Mouse (Mus musculus) MEL (cell line): ENCODE results near the gene C5ar2. TPM values are rescaled to one million over a fixed set of nuclear protein-coding genes. Genes with fewer than 3 reads are reported as not detected.

Experiments
- DNase-seq: peaks from one replicate; pipeline ENCODE4 v3.0.0; 2011; ENCODE audit warnings: low read depth, low spot score
- H3K27ac ChIP-seq: 2 replicates; pipeline ENCODE4 v1.5.1; 2012; ENCODE audit warnings: low read depth, mild to moderate bottlenecking, control low read depth, low read length, moderate library complexity; ENCODE audit not compliant: control insufficient read depth
- H3K27me3 ChIP-seq, 2 experiments: fragments of 150-350 bp in 1 of 2; sonication (generic) in 1 of 2; 2 replicates each; pipeline ENCODE4 v1.6.1; 2012; ENCODE audit warnings: low read length in 2 of 2, mild to moderate bottlenecking in 2 of 2, improper control_type of control experiment in 1 of 2, moderate library complexity in 1 of 2; ENCODE audit not compliant: insufficient read depth in 2 of 2, control insufficient read depth in 1 of 2
- H3K36me3 ChIP-seq, 2 experiments: 2 replicates each; pipeline ENCODE4 v1.6.1; 2012 to 2014; ENCODE audit warnings: low read length in 2 of 2, improper control_type of control experiment in 1 of 2, inconsistent platforms in 1 of 2, mild to moderate bottlenecking in 1 of 2; ENCODE audit not compliant: insufficient read depth in 2 of 2, control insufficient read depth in 1 of 2
- H3K4me1 ChIP-seq, 2 experiments: fragments of 150-350 bp in 1 of 2; sonication (generic) in 1 of 2; 2 replicates each; pipeline ENCODE4 v1.6.1; 2012; ENCODE audit warnings: low read length in 2 of 2, improper control_type of control experiment in 1 of 2, mild to moderate bottlenecking in 1 of 2; ENCODE audit not compliant: insufficient read depth in 2 of 2, control insufficient read depth in 1 of 2
- H3K4me3 ChIP-seq, 2 experiments: fragments of 150-350 bp in 1 of 2; sonication (generic) in 1 of 2; 2 replicates each; pipeline ENCODE4 v1.5.1; 2012; ENCODE audit warnings: low read depth in 2 of 2, low read length in 2 of 2, mild to moderate bottlenecking in 2 of 2, moderate library complexity in 2 of 2, control low read depth in 1 of 2, improper control_type of control experiment in 1 of 2; ENCODE audit not compliant: control insufficient read depth in 1 of 2, insufficient read depth in 1 of 2
- H3K79me2 ChIP-seq: 2 replicates; pipeline ENCODE4 v1.6.1; 2012; ENCODE audit warnings: mild to moderate bottlenecking, low read length, moderate library complexity; ENCODE audit not compliant: control insufficient read depth, poor library complexity, insufficient read depth
- H3K9ac ChIP-seq: 2 replicates; pipeline ENCODE4 v1.6.1; 2012; ENCODE audit warnings: low read depth, mild to moderate bottlenecking, control low read depth, low read length, moderate library complexity; ENCODE audit not compliant: control insufficient read depth, poor library complexity, severe bottlenecking
- H3K9me3 ChIP-seq: fragments of 150-350 bp; sonication (generic); replicated peaks from 2 replicates; pipeline ENCODE4 v1.6.1; 2012; ENCODE audit warnings: mild to moderate bottlenecking, low read length, improper control_type of control experiment, moderate library complexity; ENCODE audit not compliant: insufficient read depth
- BHLHE40 ChIP-seq: IDR thresholded peaks from 2 replicates; pipeline ENCODE4 v1.6.1; 2012; ENCODE audit warnings: low read depth, mild to moderate bottlenecking, inconsistent platforms, low read length, improper control_type of control experiment, borderline replicate concordance
- CHD1 ChIP-seq: IDR thresholded peaks from 2 replicates; pipeline ENCODE4 v1.6.1; 2012; ENCODE audit warnings: low read depth, mild to moderate bottlenecking, inconsistent platforms, low read length, improper control_type of control experiment
- CHD2 ChIP-seq: IDR thresholded peaks from 2 replicates; pipeline ENCODE4 v1.6.1; 2011; ENCODE audit warnings: low read length, improper control_type of control experiment
- E2F4 ChIP-seq: IDR thresholded peaks from 2 replicates; pipeline ENCODE4 v1.6.1; 2011; ENCODE audit warnings: low read depth, low read length, improper control_type of control experiment, borderline replicate concordance
- ELF1 ChIP-seq: IDR thresholded peaks from 2 replicates; pipeline ENCODE4 v1.6.1; 2014; ENCODE audit warnings: low read depth, mild to moderate bottlenecking, inconsistent platforms, low read length, improper control_type of control experiment, moderate library complexity
- EP300 ChIP-seq, 2 experiments: IDR thresholded peaks; 2 replicates each; pipeline ENCODE4 v1.6.1; 2011; ENCODE audit warnings: improper control_type of control experiment in 2 of 2, low read length in 2 of 2, low read depth in 1 of 2, mild to moderate bottlenecking in 1 of 2
- ETS1 ChIP-seq: IDR thresholded peaks from 2 replicates; pipeline ENCODE4 v1.6.1; 2012; ENCODE audit warnings: low read depth, mild to moderate bottlenecking, inconsistent platforms, low read length, improper control_type of control experiment, moderate library complexity
- GABPA ChIP-seq: IDR thresholded peaks from 2 replicates; pipeline ENCODE4 v1.6.1; 2012; ENCODE audit warnings: low read depth, mild to moderate bottlenecking, inconsistent platforms, low read length, improper control_type of control experiment, moderate library complexity
- GATA1 ChIP-seq: IDR thresholded peaks from 2 replicates; pipeline ENCODE4 v1.6.1; 2011; ENCODE audit warnings: low read depth, low read length, improper control_type of control experiment
- HCFC1 ChIP-seq: IDR thresholded peaks from 2 replicates; pipeline ENCODE4 v1.6.1; 2012; ENCODE audit warnings: low read depth, mild to moderate bottlenecking, inconsistent platforms, low read length, improper control_type of control experiment, moderate library complexity
- KAT2A ChIP-seq: conservative IDR thresholded peaks from 2 replicates; pipeline ENCODE4 v1.6.1; 2012; ENCODE audit warnings: low read depth, low read length, improper control_type of control experiment, inconsistent platforms
- MAX ChIP-seq: IDR thresholded peaks from 2 replicates; pipeline ENCODE4 v1.6.1; 2011; ENCODE audit warnings: low read length, improper control_type of control experiment
- MAZ ChIP-seq: IDR thresholded peaks from 2 replicates; pipeline ENCODE4 v1.6.1; 2012; ENCODE audit warnings: low read depth, mild to moderate bottlenecking, inconsistent platforms, low read length, improper control_type of control experiment
- MEF2A ChIP-seq: IDR thresholded peaks from 2 replicates; pipeline ENCODE4 v1.6.1; 2014; ENCODE audit warnings: low read depth, mild to moderate bottlenecking, inconsistent platforms, low read length, improper control_type of control experiment; ENCODE audit not compliant: poor library complexity, insufficient replicate concordance, severe bottlenecking; ENCODE audit errors: extremely low read depth
- MXI1 ChIP-seq: IDR thresholded peaks from 2 replicates; pipeline ENCODE4 v1.6.1; 2011; ENCODE audit warnings: mild to moderate bottlenecking, low read depth, low read length, improper control_type of control experiment
- MYB ChIP-seq: IDR thresholded peaks from 2 replicates; pipeline ENCODE4 v1.6.1; 2011; ENCODE audit warnings: mild to moderate bottlenecking, low read depth, low read length, improper control_type of control experiment
- MYC ChIP-seq: IDR thresholded peaks from 2 replicates; pipeline ENCODE4 v1.6.1; 2011; ENCODE audit warnings: low read depth, mild to moderate bottlenecking, low read length, improper control_type of control experiment, moderate library complexity
- POLR2A ChIP-seq, 2 experiments: IDR thresholded peaks; 2 replicates each; pipeline ENCODE4 v1.6.1; 2011 to 2012; ENCODE audit warnings: low read length in 2 of 2, mild to moderate bottlenecking in 2 of 2, control low read depth in 1 of 2, improper control_type of control experiment in 1 of 2, low read depth in 1 of 2, moderate library complexity in 1 of 2; ENCODE audit not compliant: control insufficient read depth in 1 of 2, insufficient read depth in 1 of 2, poor library complexity in 1 of 2
- POLR2AphosphoS2 ChIP-seq: IDR thresholded peaks from 2 replicates; pipeline ENCODE4 v1.6.1; 2011; ENCODE audit warnings: low read length, improper control_type of control experiment
- POLR2AphosphoS5 ChIP-seq: IDR thresholded peaks from 2 replicates; pipeline ENCODE4 v1.6.1; 2012; ENCODE audit warnings: low read depth, borderline replicate concordance, mild to moderate bottlenecking, inconsistent platforms, low read length, moderate library complexity, mixed read lengths
- RAD21 ChIP-seq: IDR thresholded peaks from 2 replicates; pipeline ENCODE4 v1.6.1; 2011; ENCODE audit warnings: mild to moderate bottlenecking, low read depth, low read length, improper control_type of control experiment
- RCOR1 ChIP-seq: IDR thresholded peaks from 2 replicates; pipeline ENCODE4 v1.6.1; 2012; ENCODE audit warnings: low read depth, mild to moderate bottlenecking, inconsistent platforms, low read length, improper control_type of control experiment
- SIN3A ChIP-seq: IDR thresholded peaks from 2 replicates; pipeline ENCODE4 v1.6.1; 2012; ENCODE audit warnings: low read length, improper control_type of control experiment, inconsistent platforms
- SMC3 ChIP-seq: IDR thresholded peaks from 2 replicates; pipeline ENCODE4 v1.6.1; 2011; ENCODE audit warnings: low read depth, low read length, improper control_type of control experiment
- TAL1 ChIP-seq: IDR thresholded peaks from 2 replicates; pipeline ENCODE4 v1.6.1; 2012; ENCODE audit warnings: mild to moderate bottlenecking, inconsistent platforms, low read length, moderate library complexity, mixed read lengths
- TBP ChIP-seq: IDR thresholded peaks from 2 replicates; pipeline ENCODE4 v1.8.0; 2011; ENCODE audit warnings: low read depth, low read length, improper control_type of control experiment
- TCF12 ChIP-seq: IDR thresholded peaks from 2 replicates; pipeline ENCODE4 v1.6.1; 2014; ENCODE audit warnings: low read depth, mild to moderate bottlenecking, inconsistent platforms, low read length, improper control_type of control experiment, moderate library complexity
- UBTF ChIP-seq: IDR thresholded peaks from 2 replicates; pipeline ENCODE4 v1.6.1; 2012; ENCODE audit warnings: low read depth, mild to moderate bottlenecking, inconsistent platforms, low read length, improper control_type of control experiment, moderate library complexity, borderline replicate concordance; ENCODE audit not compliant: insufficient read depth
- USF1 ChIP-seq: IDR thresholded peaks from 2 replicates; pipeline ENCODE4 v1.6.1; 2014; ENCODE audit warnings: low read depth, mild to moderate bottlenecking, inconsistent platforms, low read length, improper control_type of control experiment, moderate library complexity
- USF2 ChIP-seq, 2 experiments: IDR thresholded peaks; 2 replicates each; pipeline ENCODE4 v1.6.1; 2011 to 2012; ENCODE audit warnings: improper control_type of control experiment in 2 of 2, low read length in 2 of 2, borderline replicate concordance in 1 of 2, inconsistent platforms in 1 of 2, low read depth in 1 of 2, mild to moderate bottlenecking in 1 of 2; ENCODE audit not compliant: insufficient read depth in 1 of 2
- ZC3H11A ChIP-seq: IDR thresholded peaks from 2 replicates; pipeline ENCODE4 v1.6.1; 2012; ENCODE audit warnings: low read depth, mild to moderate bottlenecking, inconsistent platforms, low read length, improper control_type of control experiment
- ZKSCAN1 ChIP-seq: IDR thresholded peaks from 2 replicates; pipeline ENCODE4 v1.6.1; 2012; ENCODE audit warnings: low read depth, mild to moderate bottlenecking, inconsistent platforms, low read length, improper control_type of control experiment, moderate library complexity
- ZMIZ1 ChIP-seq: IDR thresholded peaks from 2 replicates; pipeline ENCODE4 v1.6.1; 2012; ENCODE audit warnings: low read depth, mild to moderate bottlenecking, inconsistent platforms, low read length, improper control_type of control experiment, moderate library complexity
- ZNF384 ChIP-seq: IDR thresholded peaks from 2 replicates; pipeline ENCODE4 v1.6.1; 2012; ENCODE audit warnings: low read depth, mild to moderate bottlenecking, inconsistent platforms, low read length, improper control_type of control experiment
- polyA plus RNA-seq, 2 experiments: library from polyadenylated mRNA; stranded (reverse) in 1 of 2; unstranded in 1 of 2; fragments of >175 nt in 1 of 2; fragments of >200 nt in 1 of 2; gene quantifications; 2 replicates each; pipeline versions ENCODE4 v1.2.1 to v1.2.4; 2012; ENCODE audit warnings: low replicate concordance in 2 of 2, low read depth in 1 of 2; ENCODE audit not compliant: insufficient read length in 2 of 2, insufficient read depth in 1 of 2, missing spikeins in 1 of 2
- total RNA-seq: library from RNA; depleted of rRNA; stranded (reverse); fragments of 300-350 nt; gene quantifications from 2 replicates; pipeline ENCODE4 v1.2.3, GENCODE M21; 2012

Gene C5ar2
- total and polyA plus RNA-seq, 3 experiments, result 0.49 to 1.7 TPM; not detected in 1

DNA sequence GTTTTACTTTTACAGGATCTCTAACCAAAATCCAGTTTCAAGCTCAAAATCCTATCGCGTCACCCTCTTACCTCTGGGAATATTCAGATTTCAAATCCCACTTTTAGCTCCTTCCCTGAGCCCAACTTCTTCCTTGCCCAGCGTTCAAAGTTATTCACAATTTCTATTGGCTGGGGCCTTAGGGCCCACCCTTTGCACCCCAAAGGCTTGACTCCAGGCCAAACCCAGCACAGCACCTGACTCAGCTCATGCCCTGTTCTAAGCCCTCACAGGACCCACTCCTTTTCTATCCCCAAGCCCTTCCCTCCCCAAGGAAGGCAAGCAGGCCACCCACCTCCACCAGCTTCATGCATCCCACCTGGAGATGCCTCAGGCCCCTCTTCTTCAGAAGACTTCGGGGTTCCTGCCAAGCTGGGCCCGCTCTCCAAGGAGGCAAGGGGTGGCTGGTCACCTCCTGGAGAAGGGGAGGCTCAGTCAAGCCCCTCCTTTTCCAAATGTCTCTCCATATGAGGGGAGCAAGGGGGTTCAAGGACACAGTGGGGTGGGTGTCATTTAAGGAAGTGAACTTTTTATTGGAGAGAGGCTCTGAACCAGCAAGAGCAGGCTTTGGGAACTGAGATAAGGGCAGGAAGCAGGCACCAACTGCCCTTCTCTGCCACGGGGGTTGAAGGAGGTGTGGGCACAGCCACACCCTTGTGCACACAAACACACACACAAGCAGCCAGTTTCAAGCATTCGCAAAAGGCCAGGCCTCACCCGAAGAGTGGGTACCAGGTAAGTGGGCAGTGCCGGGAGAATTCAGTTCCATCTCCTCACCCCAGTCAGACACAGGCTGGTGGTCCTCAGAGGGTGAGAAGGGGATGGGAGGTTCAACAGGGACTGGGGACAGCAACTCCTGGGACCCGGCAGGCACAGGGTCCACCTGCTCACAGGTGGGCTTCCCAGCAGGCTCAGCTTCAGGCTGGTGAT lies 31.3 kb upstream of the C5ar2 start:
- H3K36me3 ChIP-seq, result peaks cover 0 to 13% of the 10 kb centered on the region in 2 experiments; a peak in 2 of 4 replicates
- peak; percentile 92 for DNase-seq
- H3K27ac ChIP-seq, result peak overlapping the region; percentile 99
- peaks cover 3 to 23% of the 10 kb centered on the region in 2 experiments; a peak in 3 of 4 replicates for H3K4me1 ChIP-seq
- peak overlapping the region; percentile 97 for H3K9ac ChIP-seq
- peaks cover 35% of the 10 kb centered on the region for H3K79me2 ChIP-seq
- peak overlapping the region; percentile 81 to 88 for H3K4me3 ChIP-seq
- no peaks in the 10 kb centered on the region for H3K27me3 ChIP-seq
- H3K9me3 ChIP-seq, result no peaks in the 10 kb centered on the region
- TF ChIP-seq MYB (peak; percentile 93), MAZ (peak; percentile 89; the same call in 1 of the 2 replicates), TCF12 (peak; percentile 92), TAL1 (peak; percentile 85), MEF2A (no peak), ZNF384 (no peak), POLR2AphosphoS2 (no peak), USF1 (peak; percentile 43; the same call in 1 of the 2 replicates), ELF1 (peak; percentile 40; the same call in 1 of the 2 replicates), GABPA (no peak), ZKSCAN1 (no peak), ETS1 (peak; percentile 86), BHLHE40 (peak; percentile 52), MYC (peak; percentile 62), GATA1 (peak; percentile 87), MXI1 (peak; percentile 79), UBTF (no peak), KAT2A (no peak), EP300 (IDR thresholded peaks at IDR 0.05; ENCODE audit: low read depth in 1 of 2, low read length in 2 of 2) (peak; percentile 93 to 97), RCOR1 (peak; percentile 56; the same call in 1 of the 2 replicates), ZMIZ1 (no peak), CHD1 (no peak; the same call in 1 of the 2 replicates), SMC3 (no peak), MAX (peak; percentile 67; the same call in 1 of the 2 replicates), POLR2A (IDR thresholded peaks at IDR 0.05; ENCODE audit: control insufficient read depth in 1 of 2, insufficient read depth in 1 of 2, low read depth in 1 of 2, low read length in 2 of 2, poor library complexity in 1 of 2) (peak; percentile 45 to 53; a peak in 3 of 4 replicates), E2F4 (no peak), CHD2 (no peak), POLR2AphosphoS5 (no peak; the same call in 1 of the 2 replicates), TBP (peak; percentile 55; the same call in 1 of the 2 replicates), RAD21 (no peak), ZC3H11A (no peak), USF2 (IDR thresholded peaks at IDR 0.05; ENCODE audit: borderline replicate concordance in 1 of 2, insufficient read depth in 1 of 2, low read depth in 1 of 2, low read length in 2 of 2) (no peak), SIN3A (peak; percentile 92), HCFC1 (peak; percentile 31; the same call in 1 of the 2 replicates)
